Mouse (Mus musculus): ENCODE data around the gene Tjp2. TPM values are rescaled to one million over a fixed set of nuclear protein-coding genes. Genes with fewer than 3 reads are reported as not detected.

The Tjp2 gene
- total RNA-seq, 2 experiments from 2014 or later: 3.5 to 4.9 TPM

DNA sequence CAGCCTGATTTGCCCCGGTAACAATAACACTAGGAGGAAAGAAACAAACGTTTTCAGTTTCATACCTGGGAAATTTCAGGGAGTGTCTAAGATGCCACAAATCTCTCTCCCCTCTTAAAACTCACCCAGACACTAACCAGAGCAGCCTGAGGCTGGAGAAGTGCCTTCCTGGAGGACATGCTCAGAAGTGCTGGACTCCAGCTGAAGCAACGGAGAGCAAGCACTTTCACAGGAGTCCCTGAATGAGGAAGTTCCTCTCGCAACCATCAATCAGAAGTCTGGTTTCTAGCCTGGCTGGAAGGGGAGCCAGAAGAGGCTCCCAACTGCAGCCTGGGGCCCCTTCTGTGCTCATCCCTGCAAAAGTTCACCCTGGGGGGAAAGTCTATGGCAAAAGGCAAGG lies 60.9 kb downstream of the Tjp2 start:
- Histone ChIP-seq H3K27ac (peak overlapping the region; percentile 49; the same call in 1 of the 2 replicates), H3K4me3 (no peak overlapping the region)
- no peak for TF ChIP-seq CTCF (IDR thresholded peaks at IDR 0.05)
- no peak for DNase-seq
- intact Hi-C loops (cut with DNase I): no loop called here

DNA sequence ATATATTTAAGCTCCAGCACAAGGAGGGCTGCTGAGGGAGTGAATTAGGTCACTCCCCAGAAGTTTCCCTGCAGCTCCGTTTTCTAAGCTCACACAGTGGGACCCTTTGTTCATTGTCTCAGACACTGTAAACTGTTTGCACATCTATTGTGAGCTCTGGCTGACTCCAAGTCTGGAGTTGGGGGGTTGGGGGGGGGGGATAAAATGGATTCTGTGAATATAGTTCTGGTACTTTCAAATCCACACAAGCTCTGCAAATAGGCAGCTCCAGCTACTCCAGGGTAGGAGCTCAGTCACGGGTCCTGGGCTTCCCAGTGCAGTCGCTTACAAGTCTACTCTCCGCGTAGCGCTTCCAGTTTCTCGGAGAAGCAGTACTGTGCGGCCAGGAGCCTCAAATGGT lies 64.4 kb downstream of the Tjp2 start:
- no peak for DNase-seq
- intact Hi-C loops (cut with DNase I): no loop called here
- Histone ChIP-seq H3K27ac (peak overlapping the region; percentile 63), H3K4me3 (no peak overlapping the region)
- no peak for TF ChIP-seq CTCF (IDR thresholded peaks at IDR 0.05)

DNA sequence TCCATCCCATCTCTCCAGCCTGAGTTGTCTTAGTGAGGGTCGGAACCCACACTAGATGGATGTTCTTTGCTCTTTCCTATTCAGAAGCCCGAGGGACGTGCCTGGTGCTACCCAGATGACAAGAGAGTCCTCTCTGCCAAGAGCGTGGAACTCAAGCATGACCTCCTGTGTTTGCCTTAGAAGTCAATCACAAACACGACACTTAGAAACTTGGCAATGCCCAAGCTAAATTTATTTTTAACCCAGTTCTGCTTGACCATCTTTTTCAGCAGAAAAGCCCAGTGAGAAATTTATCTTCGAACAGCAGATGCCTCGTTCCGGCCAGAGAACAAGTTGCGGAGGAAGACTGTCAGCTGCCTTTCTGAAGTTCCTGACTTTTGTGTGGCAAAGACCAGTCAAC lies 65.1 kb downstream of the Tjp2 start:
- DNase-seq: peak; percentile 33
- H3K27ac ChIP-seq: peak overlapping the region; percentile 63
- intact Hi-C loops (cut with DNase I): loop anchor here (10.0 kb wide), 1 partner anchor 395 kb away; the partner anchor contains the start of gene Pip5k1b
- peak overlapping the region; percentile 51 for H3K4me3 ChIP-seq
- no peak for TF ChIP-seq CTCF (IDR thresholded peaks at IDR 0.05)

DNA sequence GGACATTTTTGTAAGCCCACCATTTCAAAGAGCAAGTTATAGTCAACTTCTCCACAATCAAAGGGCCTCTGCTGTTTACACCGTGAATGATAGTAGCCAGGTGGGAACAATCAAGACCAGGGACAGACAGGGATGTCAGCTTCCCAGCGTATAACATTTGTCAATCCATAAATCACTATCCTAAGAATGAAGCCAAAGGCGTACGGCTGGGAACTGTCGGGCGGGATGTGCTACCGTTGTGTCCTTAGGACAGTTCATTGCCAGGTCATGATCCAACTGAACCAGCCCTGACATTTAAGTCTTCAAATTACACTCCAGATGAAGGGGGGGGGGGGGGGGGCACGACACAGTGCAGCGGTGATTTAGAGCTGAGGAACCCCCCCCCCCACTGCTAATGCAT lies 65.5 kb downstream of the Tjp2 start:
- intact Hi-C loops (cut with DNase I): loop anchor here (10.0 kb wide), 1 partner anchor 395 kb away; the partner anchor contains the start of gene Pip5k1b
- peak; percentile 46 for DNase-seq
- Histone ChIP-seq H3K27ac (peak overlapping the region; percentile 63), H3K4me3 (peak overlapping the region; percentile 51)
- no peak for TF ChIP-seq CTCF (IDR thresholded peaks at IDR 0.05)

DNA sequence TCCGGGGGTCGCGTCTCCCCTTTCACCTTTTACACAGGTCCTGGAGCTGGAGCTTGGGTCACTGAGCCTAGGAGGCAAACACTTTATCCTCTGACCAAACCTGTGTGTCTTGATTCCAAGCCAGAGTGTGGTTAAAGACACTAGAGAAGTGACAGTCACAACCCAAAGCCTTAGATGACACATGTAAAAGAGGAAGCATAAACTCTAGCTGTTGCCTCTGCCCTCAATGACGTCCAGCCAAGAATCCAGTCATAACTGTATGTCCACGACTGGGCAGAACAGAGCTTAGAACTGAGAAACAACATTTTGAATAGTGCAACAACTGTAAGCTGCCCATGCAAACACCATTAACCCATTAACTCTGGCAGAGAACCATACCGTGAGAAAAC lies 68.8 kb downstream of the Tjp2 start:
- intact Hi-C loops (cut with DNase I): loop anchor here (10.0 kb wide), 1 partner anchor 399 kb away; the partner anchor contains the start of gene Pip5k1b
- Histone ChIP-seq H3K27ac (no peak overlapping the region), H3K4me3 (no peak overlapping the region)
- DNase-seq: no peak
- no peak for TF ChIP-seq CTCF (IDR thresholded peaks at IDR 0.05)

DNA sequence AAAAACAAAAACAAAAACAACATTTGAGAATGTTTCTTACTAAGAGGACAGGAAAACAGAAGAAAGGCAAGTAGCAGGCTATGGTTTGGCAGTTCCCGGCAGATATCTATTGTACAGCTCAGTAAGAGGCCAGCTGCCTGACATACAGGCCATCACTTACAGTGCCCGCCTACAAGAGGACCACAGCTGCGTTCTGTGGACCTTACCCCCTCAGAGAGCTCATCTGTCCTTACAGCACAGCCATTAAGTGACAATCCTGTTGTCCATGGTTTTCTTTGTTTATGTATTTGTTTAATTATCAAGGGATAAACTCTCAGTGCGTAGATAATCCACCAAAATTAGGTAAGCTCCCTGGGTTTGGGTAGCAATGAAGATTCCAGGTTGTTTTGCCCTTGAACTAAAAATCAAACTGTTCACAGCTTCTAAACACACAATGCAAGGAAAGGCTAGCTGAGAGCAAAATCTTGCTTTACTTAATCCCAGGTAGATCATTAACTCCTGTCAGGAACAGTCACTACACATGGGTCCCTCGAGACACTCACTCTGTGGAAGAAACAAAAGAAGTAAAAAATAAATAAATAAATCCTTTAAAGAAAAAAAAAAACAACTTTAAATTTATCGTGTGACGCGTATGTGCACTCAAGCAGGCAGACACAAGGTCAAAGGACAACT lies 69.3 kb downstream of the Tjp2 start:
- no peak for DNase-seq
- Histone ChIP-seq H3K27ac (no peak overlapping the region), H3K4me3 (no peak overlapping the region)
- intact Hi-C loops (cut with DNase I): loop anchor here (10.0 kb wide), 1 partner anchor 399 kb away; the partner anchor contains the start of gene Pip5k1b
- TF ChIP-seq CTCF (IDR thresholded peaks at IDR 0.05): no peak

DNA sequence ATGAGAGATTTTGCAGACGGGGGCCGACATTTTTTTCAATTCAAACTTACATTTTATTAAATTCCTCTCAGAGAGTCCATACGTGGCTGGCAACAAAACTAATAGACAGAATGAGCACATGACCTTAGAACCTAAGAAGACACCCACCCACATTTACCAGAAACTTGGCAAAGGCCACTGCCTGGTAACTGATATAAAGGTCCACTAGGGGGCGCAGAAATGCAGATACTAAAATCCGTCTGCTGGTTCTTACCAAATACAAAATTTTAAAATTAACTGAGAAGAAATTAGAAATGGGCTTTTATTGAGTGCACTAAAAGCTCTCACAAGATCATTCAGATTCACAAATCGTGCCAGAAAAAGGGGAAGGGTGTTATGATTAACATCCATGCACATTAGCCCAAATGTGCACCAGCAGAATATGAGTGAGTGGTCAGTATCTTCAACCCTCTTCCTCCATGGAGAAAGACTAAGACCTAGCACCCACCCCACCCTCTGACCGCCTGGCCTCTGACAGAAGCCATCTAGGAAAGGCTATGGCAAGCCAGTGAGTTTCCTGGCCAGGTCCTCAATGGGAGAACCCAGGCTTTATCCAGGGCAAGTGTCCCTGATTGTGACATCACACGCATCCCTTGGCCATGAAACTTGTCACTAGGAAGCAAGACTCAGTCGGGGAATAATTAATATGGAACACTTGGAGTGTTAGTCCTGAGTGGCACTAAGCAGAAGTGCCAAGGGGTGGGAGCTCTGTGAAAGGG lies 71.4 kb downstream of the Tjp2 start:
- Histone ChIP-seq H3K4me3 (no peak overlapping the region), H3K27ac (no peak overlapping the region)
- DNase-seq: peak; percentile 35
- TF ChIP-seq CTCF (IDR thresholded peaks at IDR 0.05): peak; percentile 85
- intact Hi-C loops (cut with DNase I): loop anchor here (1.0 to 10.0 kb wide), 4 partner anchors 69 to 401 kb away; partner anchors contain the start of gene Pip5k1b

DNA sequence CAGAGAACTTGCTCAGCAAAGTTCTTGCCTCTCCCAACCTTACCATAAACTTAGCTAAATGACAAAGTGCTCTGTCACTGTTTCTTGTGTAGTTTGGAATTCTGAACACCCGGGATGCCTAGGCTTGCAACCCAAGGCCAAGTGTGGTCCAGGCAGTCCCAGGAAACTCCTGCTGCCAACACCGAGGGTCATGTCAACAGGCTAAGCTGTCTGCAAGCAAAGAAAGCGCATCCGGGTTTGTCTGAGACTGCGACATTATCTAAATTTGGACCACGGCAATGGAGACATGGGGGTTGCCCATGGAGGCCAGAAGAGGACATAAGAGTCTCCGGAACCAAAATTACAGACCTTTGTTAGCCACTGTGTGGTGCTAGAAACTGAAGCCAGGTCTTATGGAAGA lies 80.8 kb downstream of the Tjp2 start:
- no peak for TF ChIP-seq CTCF (IDR thresholded peaks at IDR 0.05)

DNA sequence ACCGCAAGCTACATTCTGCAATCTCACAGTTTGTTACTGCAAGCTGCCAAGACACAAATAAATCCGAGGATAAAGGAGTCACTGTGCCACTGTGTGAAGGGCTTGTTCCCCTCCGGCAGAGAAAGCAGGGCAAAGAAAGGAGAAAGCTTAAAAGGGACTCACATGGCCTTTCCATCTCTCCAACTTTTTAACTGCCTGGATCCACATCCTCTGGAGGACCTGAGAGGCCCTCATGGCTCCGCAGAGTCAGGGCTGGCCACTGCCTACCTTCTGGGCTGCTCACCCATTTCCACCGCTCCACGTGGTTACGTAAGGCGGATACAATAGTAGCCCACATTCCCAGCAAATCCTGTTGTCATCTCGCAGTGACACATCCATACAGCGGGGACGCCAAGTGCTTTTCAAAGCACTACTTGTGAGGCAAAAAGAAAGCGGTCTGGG lies 82.2 kb downstream of the Tjp2 start:
- TF ChIP-seq CTCF (IDR thresholded peaks at IDR 0.05): no peak
- no peak for DNase-seq
- intact Hi-C loops (cut with DNase I): no loop called here
- H3K4me3 ChIP-seq: no peak overlapping the region
- no peak overlapping the region for H3K27ac ChIP-seq

More for the DNA sequence above, 80.8 kb downstream of the Tjp2 start:
- Histone ChIP-seq H3K4me3 (no peak overlapping the region), H3K27ac (no peak overlapping the region)
- intact Hi-C loops (cut with DNase I): no loop called here
- DNase-seq: no peak

DNA sequence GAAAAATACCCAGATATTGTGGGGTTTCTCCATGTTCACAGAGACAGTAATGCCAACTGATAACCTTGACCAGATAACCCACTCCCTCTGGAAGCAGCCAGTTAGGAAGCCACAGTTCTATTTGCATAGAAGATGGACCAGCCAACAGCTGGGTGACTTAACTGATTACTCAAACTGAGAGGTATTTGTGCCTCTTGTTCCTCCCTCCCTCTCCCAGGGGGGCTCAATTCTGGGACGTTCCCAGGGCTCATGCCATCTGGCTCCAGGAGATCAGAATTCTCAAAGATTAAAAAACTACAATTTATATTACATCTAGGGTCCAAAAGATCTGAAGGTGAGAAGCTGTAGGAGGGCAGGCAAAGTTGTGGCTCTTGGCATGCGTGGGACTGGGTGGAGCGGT lies 84.5 kb downstream of the Tjp2 start:
- Histone ChIP-seq H3K4me3 (no peak overlapping the region), H3K27ac (no peak overlapping the region)
- intact Hi-C loops (cut with DNase I): no loop called here
- DNase-seq: peak; percentile 55
- TF ChIP-seq CTCF (IDR thresholded peaks at IDR 0.05): no peak

DNA sequence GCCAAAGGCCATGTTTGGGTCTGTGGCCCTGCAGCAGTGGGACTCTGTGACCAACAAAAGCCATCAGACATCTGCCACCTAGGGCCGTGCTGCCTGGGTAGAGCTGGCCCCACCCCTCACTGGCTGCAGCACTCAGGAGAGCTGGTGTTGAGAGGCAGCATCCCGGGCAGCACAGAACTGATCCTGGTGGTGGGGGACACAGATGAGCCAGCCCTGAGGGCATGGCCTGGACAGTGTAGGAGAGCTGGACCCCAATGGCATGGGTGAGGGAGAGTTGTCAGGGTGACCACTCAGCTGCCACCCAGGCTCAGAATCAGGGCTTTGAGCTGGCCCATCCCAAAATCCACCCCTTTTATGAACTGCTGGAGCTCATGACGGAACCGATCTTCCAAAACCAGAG lies 87.4 kb downstream of the Tjp2 start:
- TF ChIP-seq CTCF (IDR thresholded peaks at IDR 0.05): no peak
- intact Hi-C loops (cut with DNase I): no loop called here
- Histone ChIP-seq H3K27ac (no peak overlapping the region), H3K4me3 (no peak overlapping the region)
- no peak for DNase-seq

DNA sequence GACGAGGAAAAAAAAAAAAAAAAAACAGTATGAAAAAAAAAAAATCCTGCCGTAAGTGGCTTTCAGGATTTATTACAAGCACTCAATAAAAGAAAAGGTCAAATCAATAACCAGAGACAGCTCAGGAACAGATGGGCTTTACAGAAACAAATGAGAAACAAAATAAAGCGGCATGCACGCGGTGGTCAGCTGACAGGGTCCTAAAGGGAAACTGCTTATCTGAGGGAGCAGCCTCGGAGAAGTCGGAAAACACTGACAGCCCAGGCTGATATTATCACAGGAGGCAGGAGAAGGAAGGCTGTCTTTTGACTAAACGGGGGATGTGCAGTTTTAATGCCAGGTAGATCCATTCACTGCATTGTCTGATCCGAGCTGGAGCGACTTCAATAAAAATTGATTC lies 89.8 kb downstream of the Tjp2 start:
- H3K4me3 ChIP-seq: peak overlapping the region; percentile 72
- H3K27ac ChIP-seq: peak overlapping the region; percentile 72
- intact Hi-C loops (cut with DNase I): no loop called here
- no peak for DNase-seq
- TF ChIP-seq CTCF (IDR thresholded peaks at IDR 0.05): no peak
